Mouse (Mus musculus): Measurements from ENCODE around the gene Gsn. TPM values are rescaled to one million over a fixed set of nuclear protein-coding genes. Genes with fewer than 3 reads are reported as not detected.

Gsn gene
- total and polyA plus RNA-seq, 2 experiments from 2014 or later, result 255 to 460 TPM

DNA sequence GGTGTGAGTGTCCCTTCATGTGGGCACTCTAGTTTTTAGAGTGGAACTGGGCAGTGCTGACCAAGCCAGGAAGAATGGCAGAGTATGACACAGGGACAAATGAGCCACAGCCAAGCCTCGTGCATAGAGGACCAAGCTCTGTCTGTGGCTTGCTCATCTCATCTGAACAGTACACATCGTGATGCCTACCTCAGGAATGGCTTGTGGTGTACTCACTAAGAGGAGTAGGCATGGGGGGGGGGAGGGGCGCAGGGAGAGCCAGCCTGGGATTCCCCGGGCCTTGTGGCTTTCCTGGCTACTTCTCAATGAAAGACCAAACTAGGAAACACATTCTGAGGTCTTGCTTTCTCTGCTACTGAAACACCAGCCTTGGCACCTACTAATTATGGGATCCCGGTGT is 1.2 kb upstream of the Gsn start:
- H3K36me3 ChIP-seq (replicated peaks; ENCODE audit: control insufficient read depth, insufficient read depth, low read length), result no peaks in the 10 kb centered on the region
- DNase-seq (ENCODE audit: low spot score), result no peak
- 76% methylated on average over 5 of the region's 5 CpGs for WGBS

DNA sequence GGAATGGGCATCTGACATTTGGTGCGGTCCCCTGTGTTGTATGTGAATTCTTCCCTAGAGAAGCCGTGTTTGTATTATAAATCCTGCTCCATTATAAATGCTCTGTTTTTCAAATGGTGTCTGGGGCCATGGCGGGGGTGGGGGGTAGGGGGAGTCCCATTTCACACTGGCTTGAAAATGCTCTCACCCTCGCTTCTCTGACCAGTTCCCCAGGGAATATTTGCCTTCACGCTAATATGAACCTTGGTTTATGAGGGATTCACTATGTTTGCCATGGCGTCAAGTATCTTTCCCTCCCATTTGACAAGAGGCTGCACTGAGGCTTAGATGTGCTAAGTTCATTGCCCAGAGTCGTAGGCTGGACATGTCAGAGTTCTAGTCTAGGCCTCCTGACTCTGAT is 718 bp upstream of the Gsn start:
- H3K4me1 ChIP-seq (ENCODE audit: control insufficient read depth, insufficient read depth), result peaks cover 16% of the 10 kb centered on the region
- no peak overlapping the region for H3K4me3 ChIP-seq (ENCODE audit: low read depth, low read length)
- H3K27me3 ChIP-seq (ENCODE audit: control insufficient read depth, insufficient read depth, low read length), result no peaks in the 10 kb centered on the region
- no peak overlapping the region for H3K27ac ChIP-seq (ENCODE audit: low read depth)
- ATAC-seq (ENCODE audit: insufficient read depth, low read depth), result no peak
- no peak for DNase-seq (ENCODE audit: low spot score)
- WGBS, result 83% methylated on average over 7 of the region's 7 CpGs
- no peak overlapping the region for H3K4me2 ChIP-seq (ENCODE audit: low read depth, low read length)
- H3K36me3 ChIP-seq (replicated peaks; ENCODE audit: control insufficient read depth, insufficient read depth, low read length), result no peaks in the 10 kb centered on the region
- TF ChIP-seq CTCF (IDR thresholded peaks at IDR 0.05; ENCODE audit: low read depth) (no peak), EP300 (IDR thresholded peaks at IDR 0.05; ENCODE audit: low read depth) (no peak)
- no peaks in the 10 kb centered on the region for H3K9me3 ChIP-seq (replicated peaks; ENCODE audit: control insufficient read depth, low read length)
- H3K9ac ChIP-seq (replicated peaks; ENCODE audit: low read depth, low read length), result no peak overlapping the region

More for the DNA sequence above, 1.2 kb upstream of the Gsn start:
- Histone ChIP-seq H3K27ac (ENCODE audit: low read depth) (no peak overlapping the region), H3K27me3 (ENCODE audit: control insufficient read depth, insufficient read depth, low read length) (no peaks in the 10 kb centered on the region), H3K4me3 (ENCODE audit: low read depth, low read length) (no peak overlapping the region), H3K4me1 (ENCODE audit: control insufficient read depth, insufficient read depth) (peaks cover 16% of the 10 kb centered on the region), H3K4me2 (ENCODE audit: low read depth, low read length) (no peak overlapping the region), H3K9ac (replicated peaks; ENCODE audit: low read depth, low read length) (no peak overlapping the region), H3K9me3 (replicated peaks; ENCODE audit: control insufficient read depth, low read length) (no peaks in the 10 kb centered on the region)
- no peak for ATAC-seq (ENCODE audit: insufficient read depth, low read depth)
- TF ChIP-seq EP300 (IDR thresholded peaks at IDR 0.05; ENCODE audit: low read depth) (no peak), CTCF (IDR thresholded peaks at IDR 0.05; ENCODE audit: low read depth) (no peak)

DNA sequence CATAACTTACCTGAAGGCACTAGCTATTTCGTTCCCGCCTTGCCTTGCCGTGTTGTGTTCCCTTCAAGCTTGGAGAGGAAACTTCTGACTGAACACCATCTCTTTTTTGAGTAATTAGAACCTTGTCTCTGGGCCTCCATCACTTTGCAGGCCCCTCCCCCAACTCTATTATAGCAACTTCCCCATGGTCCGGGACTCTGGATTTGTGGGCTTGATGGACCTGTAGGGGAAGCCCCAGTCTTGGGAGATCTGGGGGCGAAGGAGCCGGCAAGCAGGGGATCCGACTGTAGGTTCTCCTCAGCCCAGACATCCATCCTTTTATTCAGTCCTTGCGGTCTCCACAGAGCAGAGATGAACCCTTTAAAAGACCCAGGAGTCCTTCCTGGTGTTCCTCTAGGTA is 752 bp downstream of the Gsn start:
- Histone ChIP-seq H3K9ac (replicated peaks; ENCODE audit: low read depth, low read length) (peak overlapping the region; percentile 73), H3K4me1 (ENCODE audit: control insufficient read depth, insufficient read depth) (peaks cover 23% of the 10 kb centered on the region), H3K9me3 (replicated peaks; ENCODE audit: control insufficient read depth, low read length) (no peaks in the 10 kb centered on the region), H3K4me2 (ENCODE audit: low read depth, low read length) (peak overlapping the region; percentile 88), H3K4me3 (ENCODE audit: low read depth, low read length) (peak overlapping the region; percentile 69), H3K36me3 (replicated peaks; ENCODE audit: control insufficient read depth, insufficient read depth, low read length) (no peaks in the 10 kb centered on the region), H3K27me3 (ENCODE audit: control insufficient read depth, insufficient read depth, low read length) (no peaks in the 10 kb centered on the region), H3K27ac (ENCODE audit: low read depth) (peak overlapping the region; percentile 80)
- no peak for DNase-seq (ENCODE audit: low spot score)
- WGBS, result 34% methylated on average over 8 of the region's 8 CpGs
- no peak for TF ChIP-seq EP300 (IDR thresholded peaks at IDR 0.05; ENCODE audit: low read depth)
- TF ChIP-seq CTCF (IDR thresholded peaks at IDR 0.05; ENCODE audit: low read depth), result no peak
- ATAC-seq (ENCODE audit: insufficient read depth, low read depth), result no peak

DNA sequence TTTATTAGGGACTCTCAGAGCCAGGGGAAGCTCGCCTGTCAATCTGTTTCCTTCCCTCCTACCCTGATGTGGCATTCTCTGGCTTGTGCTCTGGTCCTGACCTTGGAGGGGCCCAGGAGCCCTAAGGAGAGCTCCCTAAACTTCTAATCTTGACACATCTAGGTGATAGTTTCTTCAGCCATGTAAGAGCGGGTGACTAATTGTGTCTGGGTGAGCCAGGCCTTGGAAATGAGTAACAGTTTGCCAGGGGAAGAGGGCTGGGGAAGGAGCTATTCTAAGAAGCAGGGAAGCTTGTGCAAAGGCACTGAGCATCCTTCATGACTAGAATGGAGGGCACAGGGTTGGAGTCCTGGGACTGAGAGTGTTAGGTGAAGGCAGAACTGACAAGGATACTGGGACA is 1.7 kb downstream of the Gsn start:
- WGBS, result 58% methylated on average over 2 of the region's 2 CpGs
- TF ChIP-seq EP300 (IDR thresholded peaks at IDR 0.05; ENCODE audit: low read depth) (no peak), CTCF (IDR thresholded peaks at IDR 0.05; ENCODE audit: low read depth) (no peak)
- no peaks in the 10 kb centered on the region for H3K27me3 ChIP-seq (ENCODE audit: control insufficient read depth, insufficient read depth, low read length)
- no peaks in the 10 kb centered on the region for H3K36me3 ChIP-seq (replicated peaks; ENCODE audit: control insufficient read depth, insufficient read depth, low read length)
- H3K4me3 ChIP-seq (ENCODE audit: low read depth, low read length), result peak overlapping the region; percentile 69; the same call in 1 of the 2 replicates
- ATAC-seq (ENCODE audit: insufficient read depth, low read depth), result no peak
- peaks cover 23% of the 10 kb centered on the region for H3K4me1 ChIP-seq (ENCODE audit: control insufficient read depth, insufficient read depth)
- peak overlapping the region; percentile 88 for H3K4me2 ChIP-seq (ENCODE audit: low read depth, low read length)
- H3K9ac ChIP-seq (replicated peaks; ENCODE audit: low read depth, low read length), result no peak overlapping the region
- H3K27ac ChIP-seq (ENCODE audit: low read depth), result peak overlapping the region; percentile 80
- DNase-seq (ENCODE audit: low spot score), result no peak
- no peaks in the 10 kb centered on the region for H3K9me3 ChIP-seq (replicated peaks; ENCODE audit: control insufficient read depth, low read length)

DNA sequence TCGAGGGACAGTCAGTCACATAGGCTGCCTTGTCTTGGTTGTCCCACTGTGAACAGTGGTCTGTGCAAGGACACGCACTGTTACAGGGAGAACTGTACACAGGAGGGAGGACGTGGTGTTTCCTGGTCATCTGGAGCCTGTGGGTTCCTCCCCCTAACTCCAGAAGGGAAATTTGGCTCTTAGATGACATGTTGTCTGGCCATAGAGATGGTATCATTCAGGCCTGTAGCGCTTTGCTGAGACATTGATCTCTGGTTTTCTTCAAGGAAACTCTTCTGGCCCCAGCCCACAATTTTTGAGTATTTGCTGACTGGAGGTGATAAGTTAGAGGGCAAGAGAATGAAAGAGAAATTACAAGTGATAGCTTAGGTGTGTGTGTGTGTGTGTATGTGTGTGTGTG is 2.4 kb downstream of the Gsn start:
- peak overlapping the region; percentile 80 for H3K27ac ChIP-seq (ENCODE audit: low read depth)
- H3K4me1 ChIP-seq (ENCODE audit: control insufficient read depth, insufficient read depth), result peaks cover 23% of the 10 kb centered on the region
- H3K9ac ChIP-seq (replicated peaks; ENCODE audit: low read depth, low read length), result no peak overlapping the region
- ATAC-seq (ENCODE audit: insufficient read depth, low read depth), result no peak
- TF ChIP-seq CTCF (IDR thresholded peaks at IDR 0.05; ENCODE audit: low read depth), result no peak
- H3K4me3 ChIP-seq (ENCODE audit: low read depth, low read length), result no peak overlapping the region
- no peak for DNase-seq (ENCODE audit: low spot score)
- H3K36me3 ChIP-seq (replicated peaks; ENCODE audit: control insufficient read depth, insufficient read depth, low read length), result no peaks in the 10 kb centered on the region
- 52% methylated on average over 4 of the region's 4 CpGs for WGBS
- H3K27me3 ChIP-seq (ENCODE audit: control insufficient read depth, insufficient read depth, low read length), result no peaks in the 10 kb centered on the region
- no peak overlapping the region; the same call in 1 of the 2 replicates for H3K4me2 ChIP-seq (ENCODE audit: low read depth, low read length)
- H3K9me3 ChIP-seq (replicated peaks; ENCODE audit: control insufficient read depth, low read length), result no peaks in the 10 kb centered on the region

DNA sequence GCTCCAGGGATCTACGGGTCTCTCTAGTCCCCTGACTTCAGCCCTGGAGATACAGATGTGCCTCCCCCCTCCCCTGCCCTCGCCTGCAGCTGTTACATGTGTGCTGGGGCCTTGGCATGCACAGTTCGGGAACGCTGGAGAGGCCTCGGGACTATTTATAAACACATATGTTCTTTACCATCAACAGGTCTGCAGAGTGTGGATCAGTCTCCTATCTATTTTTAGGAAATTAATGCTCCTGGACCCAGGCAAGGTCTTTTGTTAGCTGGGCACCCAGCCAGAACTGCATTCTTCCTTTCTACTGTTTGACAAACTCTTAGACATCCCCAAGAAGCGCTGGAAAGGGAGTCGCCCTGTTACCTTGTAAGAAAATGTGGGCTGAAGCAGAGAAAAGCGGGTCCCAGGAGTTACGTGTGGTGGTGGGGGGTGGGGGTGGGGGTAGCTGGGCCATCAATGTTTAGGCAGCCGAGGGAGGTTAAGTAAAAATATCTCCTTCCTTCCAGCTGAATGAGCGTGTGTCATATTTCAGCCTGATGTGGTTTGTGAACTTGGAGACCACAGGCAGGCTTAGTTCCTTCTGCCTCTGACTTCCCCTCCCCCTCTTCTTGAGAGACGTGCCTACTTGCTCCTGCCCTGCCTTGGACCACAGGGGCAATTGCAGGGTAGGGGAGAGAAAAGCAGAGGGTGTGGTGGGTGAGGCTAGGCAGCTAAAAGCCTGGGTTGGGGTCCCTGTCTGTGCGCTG is 3.3 kb downstream of the Gsn start:
- TF ChIP-seq CTCF (IDR thresholded peaks at IDR 0.05; ENCODE audit: low read depth) (no peak), EP300 (IDR thresholded peaks at IDR 0.05; ENCODE audit: low read depth) (no peak)
- no peaks in the 10 kb centered on the region for H3K9me3 ChIP-seq (replicated peaks; ENCODE audit: control insufficient read depth, low read length)
- no peak overlapping the region; the same call in 1 of the 2 replicates for H3K9ac ChIP-seq (replicated peaks; ENCODE audit: low read depth, low read length)
- H3K4me2 ChIP-seq (ENCODE audit: low read depth, low read length), result peak overlapping the region; percentile 32
- DNase-seq (ENCODE audit: low spot score) (peak; percentile 62), ATAC-seq (ENCODE audit: insufficient read depth, low read depth) (peak; percentile 45)
- H3K4me1 ChIP-seq (ENCODE audit: control insufficient read depth, insufficient read depth), result peaks cover 23% of the 10 kb centered on the region
- 10% methylated on average over 13 of the region's 13 CpGs for whole genome bisulfite sequencing
- peak overlapping the region; percentile 80 for H3K27ac ChIP-seq (ENCODE audit: low read depth)
- H3K27me3 ChIP-seq (ENCODE audit: control insufficient read depth, insufficient read depth, low read length), result no peaks in the 10 kb centered on the region
- no peaks in the 10 kb centered on the region for H3K36me3 ChIP-seq (replicated peaks; ENCODE audit: control insufficient read depth, insufficient read depth, low read length)
- H3K4me3 ChIP-seq (ENCODE audit: low read depth, low read length), result no peak overlapping the region

All from heart, postnatal 0 days (tissue).